Mouse (Mus musculus) cerebellum, adult 2 months (tissue): ENCODE data around the gene Dlec1. TPM values are rescaled to one million over a fixed set of nuclear protein-coding genes. Genes with fewer than 3 reads are reported as not detected.

Experiments used
- DNase-seq, 2 experiments: peaks; one replicate each; pipeline ENCODE4 v3.0.0; 2021
- H3K27ac ChIP-seq: fragments of 200-500 bp; 2 replicates; pipeline ENCODE4 v1.5.1; 2012; ENCODE audit warnings: low read length, control low read depth, inconsistent platforms; ENCODE audit not compliant: insufficient read depth
- H3K27me3 ChIP-seq: fragments of 200-500 bp; 2 replicates; pipeline ENCODE4 v1.6.1; 2012; ENCODE audit warnings: inconsistent platforms, mild to moderate bottlenecking, low read length, moderate library complexity; ENCODE audit not compliant: control insufficient read depth, insufficient read depth
- H3K4me1 ChIP-seq: fragments of 200-500 bp; 2 replicates; pipeline ENCODE4 v1.6.1; 2011; ENCODE audit warnings: low read length; ENCODE audit not compliant: control insufficient read depth, insufficient read depth
- H3K4me3 ChIP-seq: fragments of 200-500 bp; replicated peaks from 2 replicates; pipeline ENCODE3; 2011; ENCODE audit warnings: mild to moderate bottlenecking, low read depth, low read length, control low read depth; ENCODE audit not compliant: insufficient read depth
- CTCF ChIP-seq: fragments of 200-500 bp; IDR thresholded peaks from 2 replicates; pipeline ENCODE4 v1.5.1; 2011; ENCODE audit warnings: low read depth, mild to moderate bottlenecking, control low read depth, low read length, moderate library complexity, borderline replicate concordance; ENCODE audit not compliant: insufficient read depth
- POLR2A ChIP-seq: fragments of 200-500 bp; IDR thresholded peaks from 2 replicates; pipeline ENCODE4 v1.6.1; 2011; ENCODE audit warnings: low read length, control low read depth, borderline replicate concordance; ENCODE audit not compliant: insufficient read depth
- WGBS: fragments of 180-500 bp; shearing (Covaris S2); methylation state at CpG from one replicate; pipeline ENCODE4 v1.1.7; 2018; 5-methylcytosine and 5-hydroxymethylcytosine counted together
- polyA plus RNA-seq: library from polyadenylated mRNA; depleted of rRNA; stranded (reverse); fragments of >200 nt; gene quantifications from 2 replicates; pipeline ENCODE4 v1.2.3, GENCODE M21; 2012

Dlec1 gene
- polyA plus RNA-seq, 1 experiment = 2.1 TPM

GRCm38 (mm10) chr9:119107566-119107965 lies 5.3 kb downstream of the Dlec1 start:
- no peak for DNase-seq
- Histone ChIP-seq H3K27me3 (no peaks in the 10 kb centered on the region), H3K4me1 (no peaks in the 10 kb centered on the region), H3K4me3 (no peak overlapping the region), H3K27ac (no peak overlapping the region)
- TF ChIP-seq CTCF (no peak), POLR2A (no peak)
- WGBS = 67% methylated on average over 4 of the region's 4 CpGs

GRCm38 (mm10) chr9:119109685-119110353 lies 7.5 kb downstream of the Dlec1 start:
- DNase-seq = no peak
- H3K27me3 ChIP-seq = no peaks in the 10 kb centered on the region
- H3K27ac ChIP-seq = no peak overlapping the region
- WGBS = 69% methylated on average over 12 of the region's 12 CpGs
- H3K4me1 ChIP-seq = no peaks in the 10 kb centered on the region
- no peak overlapping the region for H3K4me3 ChIP-seq
- TF ChIP-seq CTCF (no peak), POLR2A (no peak)

- Histone ChIP-seq H3K4me3 (no peak overlapping the region), H3K4me1 (no peaks in the 10 kb centered on the region), H3K27me3 (no peaks in the 10 kb centered on the region), H3K27ac (no peak overlapping the region)
- DNase-seq = no peak
- 69% methylated on average over 3 of the region's 3 CpGs for WGBS
- no peak for TF ChIP-seq POLR2A
- TF ChIP-seq CTCF = no peak
These were observed 8.4 kb downstream of the Dlec1 start for GRCm38 (mm10) chr9:119110640-119111039.

- Histone ChIP-seq H3K27ac (no peak overlapping the region), H3K4me1 (no peaks in the 10 kb centered on the region), H3K4me3 (no peak overlapping the region), H3K27me3 (no peaks in the 10 kb centered on the region)
- TF ChIP-seq CTCF = no peak
- TF ChIP-seq POLR2A = no peak
- 89% methylated on average over 17 of the region's 17 CpGs for WGBS
- no peak for DNase-seq
These were observed 12.6 kb downstream of the Dlec1 start for GRCm38 (mm10) chr9:119114911-119115310.

- no peak for DNase-seq
- no peaks in the 10 kb centered on the region for H3K27me3 ChIP-seq
- no peak overlapping the region for H3K4me3 ChIP-seq
- H3K4me1 ChIP-seq = no peaks in the 10 kb centered on the region
- no peak for TF ChIP-seq CTCF
- TF ChIP-seq POLR2A = no peak
- no peak overlapping the region for H3K27ac ChIP-seq
- 75% methylated on average over 19 of the region's 19 CpGs for WGBS
These were observed 17.3 kb downstream of the Dlec1 start for GRCm38 (mm10) chr9:119119409-119120167.

GRCm38 (mm10) chr9:119120168-119120560 lies 17.9 kb downstream of the Dlec1 start:
- WGBS = 68% methylated on average over 3 of the region's 3 CpGs
- Histone ChIP-seq H3K4me1 (no peaks in the 10 kb centered on the region), H3K4me3 (no peak overlapping the region), H3K27ac (no peak overlapping the region), H3K27me3 (no peaks in the 10 kb centered on the region)
- no peak for TF ChIP-seq CTCF
- no peak for DNase-seq

- 85% methylated on average over 18 of the region's 18 CpGs for WGBS
- DNase-seq = no peak
- TF ChIP-seq POLR2A (no peak), CTCF (no peak)
These were observed 20.5 kb downstream of the Dlec1 start for GRCm38 (mm10) chr9:119122596-119123369.

GRCm38 (mm10) chr9:119128436-119129181 lies 26.3 kb downstream of the Dlec1 start:
- TF ChIP-seq CTCF (no peak), POLR2A (no peak)
- no peaks in the 10 kb centered on the region for H3K27me3 ChIP-seq
- H3K4me1 ChIP-seq = no peaks in the 10 kb centered on the region; the same call in 1 of the 2 replicates
- DNase-seq = no peak
- H3K27ac ChIP-seq = no peak overlapping the region
- 45% methylated on average over 12 of the region's 12 CpGs for WGBS
- H3K4me3 ChIP-seq = no peak overlapping the region

More at GRCm38 (mm10) chr9:119122596-119123369, 20.5 kb downstream of the Dlec1 start:
- H3K27me3 ChIP-seq = no peaks in the 10 kb centered on the region
- no peak overlapping the region for H3K4me3 ChIP-seq
- H3K4me1 ChIP-seq = no peaks in the 10 kb centered on the region
- H3K27ac ChIP-seq = no peak overlapping the region
